Mouse (Mus musculus): ENCODE results near the gene En1.

Gene En1

DNA sequence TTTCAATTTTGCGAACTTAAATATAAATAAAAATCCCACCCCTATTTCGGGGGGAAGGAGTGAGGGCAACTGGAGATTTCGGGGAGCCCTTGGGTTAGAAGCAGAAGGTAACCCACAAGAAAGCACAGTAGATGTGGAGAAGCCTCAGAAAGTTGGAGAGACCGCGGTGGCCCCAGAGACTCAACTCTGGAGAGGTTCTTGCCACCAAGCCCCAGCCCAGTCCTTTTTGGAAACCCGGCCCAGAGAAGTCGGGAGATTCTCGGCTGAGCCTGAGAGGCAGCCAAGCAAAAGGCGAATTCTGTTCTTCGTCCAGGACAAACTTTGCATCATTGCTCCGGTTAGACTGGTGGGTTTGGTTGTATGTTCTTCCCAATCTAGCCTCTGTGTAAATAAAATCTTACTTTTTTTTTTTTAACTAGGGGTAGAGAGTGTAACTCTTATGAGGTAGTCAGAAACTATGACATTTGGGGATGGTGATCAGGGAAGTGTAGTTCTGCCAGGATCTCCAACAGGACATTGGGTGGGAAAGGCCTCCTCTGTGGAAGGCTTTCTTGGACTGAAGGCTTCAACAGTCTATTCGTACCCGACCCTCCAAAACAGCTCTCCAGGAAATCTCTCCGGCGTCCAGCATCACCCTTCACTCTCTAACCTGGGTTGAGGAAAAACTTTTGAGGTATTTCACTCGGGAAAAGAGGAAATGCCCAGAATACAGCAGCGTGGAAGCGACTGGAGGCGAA, 1.5 kb upstream of the En1 start:
- no peak for DNase-seq

DNA sequence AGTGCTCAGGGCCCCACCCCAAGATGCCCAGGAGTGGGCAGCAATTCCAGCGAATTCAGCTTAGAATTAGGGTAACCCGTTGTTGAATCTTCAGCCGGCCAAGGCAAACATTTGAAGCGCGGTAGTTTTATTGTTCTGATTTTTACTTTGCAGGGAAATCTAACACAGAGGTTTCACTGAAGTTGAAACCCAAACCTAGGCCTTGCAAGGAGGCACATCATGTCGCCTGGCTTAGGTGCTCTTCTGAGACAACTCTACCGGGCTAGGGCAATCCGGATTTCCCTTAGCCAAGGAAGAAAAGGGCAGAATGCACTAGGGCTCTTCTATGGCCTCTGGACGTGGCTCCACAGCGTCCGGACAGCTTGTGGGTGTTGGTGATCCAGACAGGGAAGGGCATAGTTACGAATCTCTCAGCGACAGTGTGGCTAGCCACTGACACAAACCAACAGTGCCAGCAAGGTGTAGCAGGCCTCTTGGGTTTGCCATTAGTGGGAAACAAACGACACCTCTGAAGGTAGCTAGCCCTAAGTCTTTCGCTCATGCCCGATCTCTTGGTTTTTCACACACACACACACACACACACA, 873 bp upstream of the En1 start:
- peak in 1 of 2 experiments; percentile 19 for DNase-seq

DNA sequence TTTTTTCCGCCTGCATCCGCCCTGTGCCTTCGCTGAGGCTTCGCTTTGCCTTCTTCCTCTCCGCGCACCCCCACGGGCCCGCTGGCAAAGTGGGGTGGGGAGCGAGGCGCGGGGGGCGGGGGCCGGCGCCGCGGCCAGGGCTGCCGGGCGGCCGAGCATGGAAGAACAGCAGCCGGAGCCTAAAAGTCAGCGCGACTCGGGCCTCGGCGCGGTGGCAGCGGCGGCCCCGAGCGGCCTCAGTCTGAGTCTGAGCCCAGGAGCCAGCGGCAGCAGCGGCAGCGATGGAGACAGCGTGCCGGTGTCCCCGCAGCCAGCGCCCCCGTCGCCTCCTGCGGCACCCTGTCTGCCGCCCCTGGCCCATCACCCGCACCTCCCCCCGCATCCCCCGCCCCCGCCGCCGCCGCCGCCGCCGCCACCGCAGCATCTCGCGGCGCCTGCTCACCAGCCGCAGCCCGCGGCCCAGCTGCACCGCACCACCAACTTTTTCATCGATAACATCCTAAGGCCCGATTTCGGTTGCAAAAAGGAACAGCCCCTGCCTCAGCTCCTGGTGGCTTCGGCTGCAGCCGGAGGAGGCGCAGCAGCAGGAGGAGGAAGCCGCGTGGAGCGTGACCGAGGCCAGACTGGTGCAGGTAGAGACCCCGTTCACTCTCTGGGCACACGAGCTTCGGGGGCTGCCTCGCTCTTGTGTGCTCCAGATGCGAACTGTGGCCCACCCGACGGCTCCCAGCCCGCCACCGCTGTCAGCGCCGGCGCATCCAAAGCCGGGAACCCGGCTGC, 848 bp downstream of the En1 start:
- DNase-seq: peak; percentile 27 to 41

DNA sequence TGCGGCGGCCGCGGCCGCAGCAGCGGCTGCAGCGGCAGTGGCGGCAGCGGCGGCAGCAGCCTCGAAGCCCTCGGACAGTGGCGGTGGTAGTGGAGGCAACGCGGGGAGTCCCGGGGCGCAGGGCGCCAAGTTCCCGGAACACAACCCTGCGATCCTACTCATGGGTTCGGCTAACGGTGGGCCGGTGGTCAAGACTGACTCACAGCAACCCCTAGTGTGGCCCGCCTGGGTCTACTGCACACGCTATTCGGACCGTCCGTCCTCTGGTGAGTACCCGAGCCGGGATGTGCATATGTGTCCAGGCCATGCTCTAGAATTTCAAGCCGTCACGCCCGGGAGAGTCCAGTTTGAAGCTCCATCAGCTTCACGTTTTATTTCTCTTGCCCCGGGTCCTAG, 1.4 kb downstream of the En1 start:
- peak in 1 of 2 experiments; percentile 42 for DNase-seq

DNA sequence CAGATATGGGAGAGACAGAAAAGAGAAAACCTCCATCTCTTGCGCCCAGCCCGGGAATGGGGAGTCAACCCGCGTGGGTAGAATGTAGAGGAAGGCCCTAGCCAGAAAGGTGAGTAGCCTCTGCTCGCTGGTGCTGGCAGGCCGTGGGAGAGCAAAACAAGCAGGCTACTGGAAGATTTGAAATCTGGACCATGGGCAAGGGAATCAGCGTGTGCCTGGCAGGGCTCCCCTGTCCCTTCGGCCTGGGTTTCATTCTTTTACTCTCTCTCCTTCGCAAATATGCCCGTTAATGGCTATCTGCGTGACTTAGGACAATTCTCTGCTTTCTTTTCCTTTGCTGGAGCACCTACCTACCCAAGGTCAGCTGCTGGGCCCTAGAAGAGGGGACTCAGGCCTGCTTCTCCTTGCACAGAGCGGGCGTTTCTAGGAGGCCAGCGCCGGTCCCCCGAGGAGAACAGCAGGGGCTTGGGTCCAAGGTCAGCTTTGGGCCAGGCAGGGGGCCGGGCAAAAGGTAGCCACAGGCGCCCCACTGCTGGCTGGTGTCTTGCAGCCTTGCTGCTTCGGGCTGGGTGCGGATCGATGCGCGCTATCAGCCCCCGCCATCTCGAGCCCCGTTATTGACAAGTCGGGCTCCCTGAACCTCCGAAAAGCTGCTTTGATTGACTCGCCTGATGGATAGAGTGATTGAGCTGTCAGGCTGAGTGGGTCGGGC, 2.4 kb downstream of the En1 start:
- DNase-seq: peak in 1 of 2 experiments; percentile 49

DNA sequence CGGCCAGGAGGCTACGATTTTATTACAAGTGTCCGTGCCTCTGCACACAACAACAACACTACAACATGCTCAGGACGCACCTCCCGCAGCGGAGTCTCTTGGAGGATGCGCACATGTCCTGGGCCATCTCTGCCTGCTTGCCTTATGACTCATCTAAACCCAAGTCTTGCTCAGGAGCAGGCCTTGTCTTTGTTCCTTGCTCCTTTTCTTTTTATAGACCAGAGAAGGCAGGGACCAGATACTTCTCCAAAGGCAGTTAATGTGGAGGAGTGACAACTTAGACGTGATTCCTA, 2.9 kb downstream of the En1 start:
- no peak for DNase-seq

DNA sequence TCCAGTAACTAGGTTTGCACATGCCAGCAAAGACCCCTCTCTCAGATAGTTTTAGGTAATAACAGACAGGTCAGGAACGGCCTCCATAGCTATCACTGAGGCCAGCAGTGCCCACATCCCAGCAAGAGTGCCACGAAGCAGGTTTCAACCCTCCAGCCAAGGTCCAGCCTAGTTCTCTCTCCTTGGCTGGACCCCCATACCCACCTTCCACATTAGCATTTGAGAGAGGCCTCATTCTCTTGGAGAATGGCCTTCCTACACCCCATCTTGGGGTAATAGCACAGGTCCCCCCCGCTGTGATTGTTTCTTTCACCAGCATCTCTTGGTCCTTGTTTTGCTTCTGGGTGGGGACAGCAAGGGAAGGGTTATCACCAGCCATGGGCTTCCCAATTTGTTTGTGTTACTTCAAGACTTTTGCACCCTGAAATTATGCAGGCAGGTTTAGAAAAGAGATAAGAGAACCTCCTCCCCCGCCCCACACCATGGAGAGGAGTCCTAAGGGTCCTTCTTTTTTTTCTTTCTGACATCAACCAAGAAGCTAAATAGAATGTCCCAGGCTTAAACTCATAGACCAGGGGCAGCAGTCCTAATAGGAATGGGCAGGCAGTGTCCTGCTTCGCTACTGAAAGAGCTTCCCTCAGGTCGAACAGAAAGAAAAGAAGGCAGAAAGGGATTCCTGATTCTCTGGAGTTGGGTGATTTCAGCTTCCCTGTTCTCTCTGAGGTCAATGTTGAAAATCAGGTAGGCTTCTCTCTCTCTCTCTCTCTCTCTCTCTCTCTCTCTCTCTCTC, 3.5 kb downstream of the En1 start:
- DNase-seq: no peak

DNA sequence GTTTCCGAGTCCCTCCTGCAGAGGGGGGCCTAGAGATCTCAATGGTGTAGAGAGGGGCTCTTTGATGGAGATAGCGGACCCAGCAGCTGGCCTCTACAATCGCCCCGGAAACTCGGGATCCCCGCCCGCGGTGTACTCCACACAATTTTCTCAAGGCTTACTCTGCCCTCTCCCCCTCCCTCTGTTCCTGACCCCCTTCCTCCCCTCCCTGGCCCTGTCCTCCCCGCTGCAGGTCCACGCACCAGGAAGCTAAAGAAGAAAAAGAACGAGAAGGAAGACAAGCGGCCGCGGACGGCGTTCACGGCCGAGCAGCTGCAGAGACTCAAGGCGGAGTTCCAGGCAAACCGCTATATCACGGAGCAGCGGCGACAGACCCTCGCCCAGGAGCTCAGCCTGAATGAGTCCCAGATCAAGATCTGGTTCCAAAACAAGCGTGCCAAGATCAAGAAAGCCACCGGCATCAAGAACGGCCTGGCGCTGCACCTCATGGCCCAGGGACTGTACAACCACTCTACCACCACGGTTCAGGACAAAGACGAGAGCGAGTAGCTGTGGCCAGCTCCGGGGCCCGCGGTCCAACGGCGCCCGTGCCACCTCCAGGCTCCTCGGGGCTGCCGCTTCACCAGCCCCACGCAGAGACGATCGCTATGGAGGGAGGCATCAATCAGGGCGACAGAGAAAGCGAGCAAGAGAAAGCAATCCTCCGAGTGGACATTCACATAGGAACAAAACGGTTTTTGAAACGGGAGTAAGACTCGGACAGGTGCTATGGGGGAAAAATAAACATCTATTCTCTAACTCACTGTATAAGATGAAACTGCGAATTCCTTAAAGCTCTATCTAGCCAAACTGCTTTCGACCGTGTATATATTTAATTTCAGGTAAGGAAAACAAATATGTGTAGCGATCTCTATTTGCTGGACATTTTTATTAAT, 4.7 kb downstream of the En1 start:
- peak; percentile 22 to 50 for DNase-seq

DNA sequence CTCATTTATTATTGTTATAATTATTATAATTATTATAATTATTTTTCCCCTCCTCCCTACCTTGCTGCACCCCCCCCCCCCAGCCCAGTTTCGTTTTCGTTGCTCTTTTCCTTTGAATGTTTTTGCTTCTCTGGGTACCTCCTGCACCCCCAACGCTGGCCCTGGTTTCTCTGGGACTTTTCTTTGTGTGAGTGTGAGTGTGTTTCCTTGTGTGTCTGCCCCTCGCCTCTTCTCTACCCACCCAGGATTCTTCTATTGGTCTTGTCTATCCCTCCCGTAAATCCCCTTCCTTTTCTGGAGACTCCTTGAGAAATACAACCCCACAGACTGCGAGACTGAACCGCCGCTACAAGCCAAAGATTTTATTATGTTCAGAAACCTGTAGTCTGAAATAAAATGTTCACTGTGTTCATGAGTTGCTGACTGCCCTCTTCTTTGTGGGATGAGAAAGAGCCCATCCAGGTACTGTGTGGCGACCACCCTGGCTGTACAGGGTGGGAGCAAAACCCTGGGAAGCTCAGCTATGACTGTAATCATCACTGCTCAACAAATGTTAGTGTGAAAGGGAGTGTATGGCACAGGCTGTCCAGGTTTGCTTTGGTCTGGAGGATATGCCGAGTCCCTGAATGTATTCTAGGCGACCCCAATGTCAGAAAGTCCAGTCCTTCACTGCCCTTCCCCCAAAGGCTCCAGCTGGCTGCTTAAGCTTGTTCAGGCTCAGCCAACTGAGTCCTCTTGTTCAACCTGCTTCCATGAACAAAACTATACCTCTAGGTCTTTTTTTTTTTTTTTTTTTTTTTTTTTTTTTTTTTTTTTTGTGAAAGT, 5.6 kb downstream of the En1 start:
- DNase-seq: no peak

DNA sequence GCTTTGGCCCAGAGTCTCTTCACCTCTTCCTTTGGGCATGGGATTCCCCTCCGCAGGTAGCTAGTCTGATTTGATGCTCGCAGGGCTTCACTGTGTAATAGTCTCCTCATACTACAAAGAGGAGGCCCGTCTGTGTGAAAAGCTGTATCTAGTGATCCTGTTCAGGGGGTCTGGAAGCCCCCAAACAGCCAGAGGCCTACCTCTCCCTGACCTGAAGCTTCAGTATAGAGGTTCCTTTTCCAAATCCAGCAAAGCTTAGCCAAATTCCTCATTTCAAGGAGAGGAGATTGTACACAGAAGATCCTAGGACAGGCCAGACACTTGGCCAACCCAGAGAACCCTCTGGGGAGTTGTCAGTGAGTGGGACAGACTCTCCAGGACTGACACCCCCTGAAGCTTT, 6.2 kb downstream of the En1 start:
- DNase-seq: no peak

DNA sequence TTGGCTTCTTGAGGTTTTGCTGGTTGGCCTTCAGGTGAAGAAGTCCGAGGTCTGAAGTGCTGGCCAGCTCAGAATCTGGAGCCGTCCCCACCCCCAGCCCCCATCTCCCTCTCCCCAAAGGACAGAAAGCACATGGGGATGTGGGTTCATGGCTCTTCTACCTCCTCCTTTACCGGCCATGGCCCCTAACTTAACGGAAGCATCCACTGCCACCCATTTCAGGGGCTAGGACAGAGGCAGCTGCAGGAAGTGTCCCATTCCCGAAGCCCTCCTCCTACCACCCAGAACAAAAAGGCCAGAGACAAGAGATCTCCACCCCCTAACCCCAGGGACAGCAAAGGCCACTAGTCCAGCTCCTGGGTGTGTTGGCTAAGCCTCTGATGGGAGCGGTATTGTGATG, 7.4 kb downstream of the En1 start:
- no peak for DNase-seq

DNA sequence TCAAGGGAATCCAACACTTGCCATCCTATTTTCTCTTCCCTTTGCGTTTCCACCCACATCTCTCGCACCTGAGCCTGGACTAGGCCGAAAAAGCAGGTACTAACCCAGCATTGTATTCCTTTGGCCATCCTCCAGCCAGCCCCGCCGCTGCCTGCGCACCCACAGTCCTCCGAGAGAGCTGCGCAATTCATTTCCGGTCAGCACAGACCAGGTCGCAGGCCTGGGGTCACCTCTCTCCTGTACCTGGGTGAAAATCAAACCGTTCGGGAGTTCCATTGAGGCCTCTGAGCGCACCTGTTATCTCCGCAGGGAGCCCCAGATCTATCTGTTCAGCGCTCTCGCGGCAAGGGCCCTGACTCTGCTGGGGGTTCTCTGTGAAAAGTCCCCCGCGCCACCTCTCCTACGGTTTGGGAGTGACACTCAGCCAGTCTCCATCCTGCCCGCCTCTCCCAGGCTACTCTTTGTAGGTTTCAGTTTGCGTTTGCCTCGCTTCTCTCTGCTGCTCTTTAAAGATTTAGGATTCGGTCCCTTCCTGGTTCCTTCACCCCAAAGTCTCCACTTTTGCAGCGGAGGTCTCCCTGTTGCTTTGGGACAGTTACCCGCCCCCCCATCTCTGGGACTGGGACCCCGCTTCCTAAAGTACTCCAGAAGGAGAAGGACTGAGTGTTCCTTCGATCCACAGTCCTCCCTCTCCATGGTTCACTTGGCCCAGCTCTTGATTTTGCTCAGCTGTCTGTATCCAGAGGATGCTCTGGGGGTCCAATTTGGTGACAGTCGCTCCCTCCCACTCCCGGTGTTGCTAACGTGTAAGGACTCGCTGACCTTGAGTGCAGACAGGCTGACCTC, 11.5 kb downstream of the En1 start:
- DNase-seq: no peak

DNA sequence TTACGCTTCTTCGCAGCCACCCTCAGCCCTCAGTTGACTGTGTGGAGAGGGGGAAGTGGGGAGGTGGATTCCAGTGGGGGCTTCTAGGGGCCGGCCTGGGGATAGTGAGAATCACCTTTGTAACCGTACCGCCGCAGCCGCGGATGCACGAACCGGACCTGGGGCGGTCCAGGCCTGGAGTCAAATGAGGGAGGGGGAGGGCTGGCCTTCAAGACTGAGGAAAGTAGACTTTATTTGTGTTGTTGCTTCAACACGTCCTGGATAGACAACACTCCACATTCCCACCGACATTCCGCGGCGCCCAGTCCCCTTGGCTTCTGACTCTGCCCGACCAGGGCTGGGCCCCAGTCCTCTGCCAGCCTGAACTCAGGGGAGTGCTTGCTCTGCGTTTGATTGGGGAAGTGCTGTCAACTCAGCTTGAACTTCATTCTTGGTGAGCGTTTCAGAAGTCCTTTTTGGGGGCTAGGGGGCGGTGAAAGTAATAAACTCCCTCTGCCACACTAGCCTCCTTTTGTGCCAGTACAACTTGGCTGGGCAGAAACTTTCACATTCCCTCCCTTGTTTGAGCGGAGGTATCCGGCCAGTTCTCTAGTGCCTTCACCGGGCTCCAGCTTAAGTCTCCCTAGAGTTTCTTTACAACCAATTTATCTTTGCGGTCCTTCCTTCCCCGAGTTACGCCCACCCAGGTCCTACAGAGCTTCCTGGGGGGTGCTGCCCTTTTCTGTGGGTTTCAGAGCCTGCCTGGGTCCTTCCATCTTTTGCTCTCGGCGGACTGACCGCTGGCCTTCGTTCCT, 12.3 kb downstream of the En1 start:
- no peak for DNase-seq

DNA sequence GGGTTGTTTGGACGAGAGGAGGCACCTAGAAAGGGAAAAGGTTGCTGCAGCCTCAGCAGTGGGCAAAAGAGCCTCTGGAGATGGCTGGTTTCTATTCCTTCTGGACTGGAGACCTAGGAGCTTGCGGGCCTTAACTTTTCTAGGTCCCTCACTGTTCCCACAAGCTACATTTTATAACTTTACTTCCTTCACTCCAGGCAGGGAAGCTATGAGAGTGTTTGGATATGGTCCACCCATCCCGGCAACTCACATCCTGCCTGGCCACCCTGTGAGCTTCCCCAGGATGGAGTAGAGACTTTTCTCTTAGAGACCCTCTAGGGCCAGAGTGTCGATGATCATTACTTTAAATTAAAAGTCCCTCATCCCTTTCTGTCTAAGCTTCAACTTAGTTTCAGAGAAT, 13.3 kb downstream of the En1 start:
- DNase-seq: no peak

DNA sequence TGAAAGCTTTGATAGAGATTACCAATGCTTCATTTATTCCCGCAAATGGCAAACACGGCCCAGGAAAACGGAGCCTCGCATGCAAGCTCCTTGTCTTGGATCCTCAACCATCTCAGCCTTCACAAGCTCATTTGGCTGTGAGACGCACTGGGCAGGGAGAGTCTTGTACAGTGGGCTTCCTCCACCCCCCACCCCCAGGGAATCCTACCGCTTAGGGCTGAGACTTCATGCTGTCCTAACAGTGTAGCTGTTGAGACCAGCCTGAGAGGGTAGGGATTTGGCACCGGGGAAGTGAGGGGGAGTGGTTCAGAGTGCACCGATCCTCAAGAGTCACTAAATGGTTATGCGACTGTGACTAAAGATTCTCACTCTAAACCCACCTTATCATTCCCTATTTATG, 13.7 kb downstream of the En1 start:
- no peak for DNase-seq

DNA sequence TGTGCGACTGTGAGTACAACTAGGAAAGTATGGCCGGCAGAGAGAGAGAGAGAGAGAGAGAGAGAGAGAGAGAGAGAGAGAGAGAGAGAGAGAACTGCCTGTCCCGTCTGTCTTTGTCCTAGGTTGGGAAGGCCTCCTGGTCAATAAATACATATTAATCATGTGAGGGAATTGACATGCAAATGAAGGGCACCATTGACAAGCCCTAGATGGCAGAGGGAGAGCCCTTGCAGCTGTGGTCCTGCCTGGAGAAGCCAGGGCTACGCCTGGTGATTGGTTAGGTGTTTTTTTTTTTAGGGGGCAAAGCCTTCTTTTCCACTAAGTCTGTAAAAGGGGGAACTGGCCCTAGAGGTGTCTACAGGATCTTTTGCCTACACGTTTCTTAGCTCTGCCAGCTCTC, 19.2 kb downstream of the En1 start:
- no peak for DNase-seq

DNA sequence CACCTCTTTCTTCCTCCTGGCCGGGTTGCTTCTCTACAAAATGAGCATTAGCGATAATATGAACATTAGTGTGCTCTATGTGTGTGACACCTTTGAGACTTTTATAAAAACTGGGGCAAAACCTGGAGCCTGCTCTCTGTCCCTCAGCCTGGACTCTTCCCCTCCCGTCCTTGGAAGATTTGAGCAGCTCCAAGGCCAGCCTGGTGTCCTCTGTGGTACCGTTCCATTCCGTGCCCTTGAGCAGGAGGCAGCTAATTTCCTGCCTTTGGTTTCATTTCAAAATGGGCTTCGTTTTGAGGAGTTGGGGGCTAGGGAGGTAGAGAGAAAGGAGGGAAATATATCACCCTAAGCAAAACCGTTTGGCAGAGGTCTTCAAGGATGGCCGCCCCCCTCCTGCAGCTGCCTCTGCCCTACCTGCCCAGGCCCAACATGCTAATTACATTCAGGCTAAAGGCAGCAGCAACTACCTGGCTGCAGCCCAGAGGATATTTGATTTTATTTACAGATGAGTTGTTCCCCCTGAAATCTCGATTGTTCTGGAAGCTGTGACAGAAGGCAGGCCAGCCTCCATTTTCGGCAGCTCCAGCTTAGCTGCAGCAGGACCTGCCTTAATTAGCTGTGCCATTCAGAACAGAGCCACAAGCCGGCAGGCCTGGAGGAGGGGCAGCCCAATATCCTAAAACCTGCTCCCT, 24.9 kb downstream of the En1 start:
- no peak for DNase-seq

DNA sequence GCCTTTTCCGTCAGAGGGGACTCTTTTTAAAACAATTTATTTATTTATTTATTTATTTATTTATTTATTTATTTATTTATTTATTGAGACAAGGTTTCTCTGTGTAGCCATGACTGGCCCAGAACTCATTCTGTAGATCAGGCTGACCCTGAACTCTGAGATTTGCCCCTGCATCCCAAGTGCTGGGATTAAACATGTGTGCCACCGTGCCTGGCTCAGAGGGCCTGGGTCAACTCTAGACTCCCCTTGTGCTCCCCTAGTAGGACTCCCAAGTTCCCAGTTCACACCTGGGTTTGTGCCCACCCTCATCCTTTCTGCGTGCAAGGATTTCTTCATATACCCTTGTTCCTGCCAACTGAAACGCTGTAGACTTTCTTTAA, 25.4 kb downstream of the En1 start:
- no peak for DNase-seq
